Mouse (Mus musculus): Measurements from ENCODE around the gene Rpap3. TPM values are rescaled to one million over a fixed set of nuclear protein-coding genes. Genes with fewer than 3 reads are reported as not detected.

The Rpap3 gene
- polyA plus RNA-seq, 1 experiment from 2014 or later = 47.2 TPM

- Histone ChIP-seq H3K9ac (ENCODE audit: low read depth, low read length) (no peak overlapping the region), H3K4me2 (replicated peaks; ENCODE audit: low read depth, low read length) (no peak overlapping the region), H3K4me3 (ENCODE audit: low read length) (no peak overlapping the region), H3K36me3 (ENCODE audit: control insufficient read depth, insufficient read depth, low read length) (no peaks in the 10 kb centered on the region), H3K27me3 (ENCODE audit: control insufficient read depth, insufficient read depth, low read length) (no peaks in the 10 kb centered on the region), H3K9me3 (ENCODE audit: control insufficient read depth, low read length) (no peaks in the 10 kb centered on the region), H3K27ac (ENCODE audit: low read depth, low read length) (no peak overlapping the region), H3K4me1 (ENCODE audit: control insufficient read depth, insufficient read depth, low read length) (no peaks in the 10 kb centered on the region)
- WGBS = 84% methylated on average over 12 of the region's 12 CpGs
- no peak for ATAC-seq (ENCODE audit: low FRiP score, low TSS enrichment)
These were observed 13.9 kb upstream of the Rpap3 start for GRCm38 (mm10) chr15:97719494-97719893.

- Histone ChIP-seq H3K36me3 (ENCODE audit: control insufficient read depth, insufficient read depth, low read length) (no peaks in the 10 kb centered on the region), H3K9me3 (ENCODE audit: control insufficient read depth, low read length) (no peaks in the 10 kb centered on the region), H3K27ac (ENCODE audit: low read depth, low read length) (no peak overlapping the region), H3K27me3 (ENCODE audit: control insufficient read depth, insufficient read depth, low read length) (no peaks in the 10 kb centered on the region), H3K9ac (ENCODE audit: low read depth, low read length) (no peak overlapping the region), H3K4me1 (ENCODE audit: control insufficient read depth, insufficient read depth, low read length) (no peaks in the 10 kb centered on the region), H3K4me2 (replicated peaks; ENCODE audit: low read depth, low read length) (no peak overlapping the region), H3K4me3 (ENCODE audit: low read length) (no peak overlapping the region)
- ATAC-seq (ENCODE audit: low FRiP score, low TSS enrichment) = no peak
- 80% methylated on average over 8 of the region's 8 CpGs for WGBS
These were observed 13.0 kb upstream of the Rpap3 start for GRCm38 (mm10) chr15:97718535-97719155.

GRCm38 (mm10) chr15:97717861-97718534 is 12.4 kb upstream of the Rpap3 start:
- 30% methylated on average over 12 of the region's 12 CpGs for WGBS
- Histone ChIP-seq H3K4me2 (replicated peaks; ENCODE audit: low read depth, low read length) (no peak overlapping the region), H3K9ac (ENCODE audit: low read depth, low read length) (no peak overlapping the region), H3K9me3 (ENCODE audit: control insufficient read depth, low read length) (no peaks in the 10 kb centered on the region), H3K27me3 (ENCODE audit: control insufficient read depth, insufficient read depth, low read length) (no peaks in the 10 kb centered on the region), H3K27ac (ENCODE audit: low read depth, low read length) (no peak overlapping the region), H3K4me1 (ENCODE audit: control insufficient read depth, insufficient read depth, low read length) (no peaks in the 10 kb centered on the region), H3K36me3 (ENCODE audit: control insufficient read depth, insufficient read depth, low read length) (no peaks in the 10 kb centered on the region), H3K4me3 (ENCODE audit: low read length) (no peak overlapping the region)
- 0 out of 2 replicates have a peak, but pooled peaks have one; percentile 60 for ATAC-seq (ENCODE audit: low FRiP score, low TSS enrichment)

GRCm38 (mm10) chr15:97716782-97717181 is 11.2 kb upstream of the Rpap3 start:
- H3K4me2 ChIP-seq (replicated peaks; ENCODE audit: low read depth, low read length) = no peak overlapping the region
- ATAC-seq (ENCODE audit: low FRiP score, low TSS enrichment) = no peak
- no peak overlapping the region for H3K9ac ChIP-seq (ENCODE audit: low read depth, low read length)
- H3K9me3 ChIP-seq (ENCODE audit: control insufficient read depth, low read length) = no peaks in the 10 kb centered on the region
- H3K36me3 ChIP-seq (ENCODE audit: control insufficient read depth, insufficient read depth, low read length) = no peaks in the 10 kb centered on the region
- H3K27me3 ChIP-seq (ENCODE audit: control insufficient read depth, insufficient read depth, low read length) = no peaks in the 10 kb centered on the region
- 0 out of 2 replicates have a peak, but pooled peaks cover 4% of the 10 kb centered on the region for H3K4me1 ChIP-seq (ENCODE audit: control insufficient read depth, insufficient read depth, low read length)
- H3K27ac ChIP-seq (ENCODE audit: low read depth, low read length) = no peak overlapping the region
- no peak overlapping the region for H3K4me3 ChIP-seq (ENCODE audit: low read length)
- WGBS = 85% methylated on average over 11 of the region's 11 CpGs

GRCm38 (mm10) chr15:97715734-97716133 is 10.1 kb upstream of the Rpap3 start:
- no peak overlapping the region for H3K9ac ChIP-seq (ENCODE audit: low read depth, low read length)
- no peak overlapping the region for H3K27ac ChIP-seq (ENCODE audit: low read depth, low read length)
- no peak overlapping the region for H3K4me3 ChIP-seq (ENCODE audit: low read length)
- no peaks in the 10 kb centered on the region for H3K9me3 ChIP-seq (ENCODE audit: control insufficient read depth, low read length)
- no peak for ATAC-seq (ENCODE audit: low FRiP score, low TSS enrichment)
- WGBS = 91% methylated on average over 1 of the region's 1 CpGs
- H3K4me1 ChIP-seq (ENCODE audit: control insufficient read depth, insufficient read depth, low read length) = 0 out of 2 replicates have a peak, but pooled peaks cover 4% of the 10 kb centered on the region
- no peaks in the 10 kb centered on the region for H3K27me3 ChIP-seq (ENCODE audit: control insufficient read depth, insufficient read depth, low read length)
- H3K4me2 ChIP-seq (replicated peaks; ENCODE audit: low read depth, low read length) = no peak overlapping the region
- no peaks in the 10 kb centered on the region for H3K36me3 ChIP-seq (ENCODE audit: control insufficient read depth, insufficient read depth, low read length)

GRCm38 (mm10) chr15:97715083-97715482 is 9.5 kb upstream of the Rpap3 start:
- H3K9ac ChIP-seq (ENCODE audit: low read depth, low read length) = no peak overlapping the region
- no peak overlapping the region for H3K4me3 ChIP-seq (ENCODE audit: low read length)
- no peak overlapping the region for H3K27ac ChIP-seq (ENCODE audit: low read depth, low read length)
- H3K36me3 ChIP-seq (ENCODE audit: control insufficient read depth, insufficient read depth, low read length) = no peaks in the 10 kb centered on the region
- ATAC-seq (ENCODE audit: low FRiP score, low TSS enrichment) = no peak
- H3K4me2 ChIP-seq (replicated peaks; ENCODE audit: low read depth, low read length) = no peak overlapping the region
- H3K4me1 ChIP-seq (ENCODE audit: control insufficient read depth, insufficient read depth, low read length) = 0 out of 2 replicates have a peak, but pooled peaks cover 4% of the 10 kb centered on the region
- 87% methylated on average over 8 of the region's 8 CpGs for WGBS
- H3K9me3 ChIP-seq (ENCODE audit: control insufficient read depth, low read length) = no peaks in the 10 kb centered on the region
- no peaks in the 10 kb centered on the region for H3K27me3 ChIP-seq (ENCODE audit: control insufficient read depth, insufficient read depth, low read length)

- Histone ChIP-seq H3K4me3 (ENCODE audit: low read length) (no peak overlapping the region), H3K9me3 (ENCODE audit: control insufficient read depth, low read length) (no peaks in the 10 kb centered on the region), H3K9ac (ENCODE audit: low read depth, low read length) (no peak overlapping the region), H3K36me3 (ENCODE audit: control insufficient read depth, insufficient read depth, low read length) (no peaks in the 10 kb centered on the region), H3K4me1 (ENCODE audit: control insufficient read depth, insufficient read depth, low read length) (0 out of 2 replicates have a peak, but pooled peaks cover 4% of the 10 kb centered on the region), H3K4me2 (replicated peaks; ENCODE audit: low read depth, low read length) (no peak overlapping the region), H3K27me3 (ENCODE audit: control insufficient read depth, insufficient read depth, low read length) (no peaks in the 10 kb centered on the region), H3K27ac (ENCODE audit: low read depth, low read length) (no peak overlapping the region)
- ATAC-seq (ENCODE audit: low FRiP score, low TSS enrichment) = no peak
- 66% methylated on average over 6 of the region's 6 CpGs for WGBS
These were observed 6.9 kb upstream of the Rpap3 start for GRCm38 (mm10) chr15:97712546-97712945.

GRCm38 (mm10) chr15:97710906-97711305 is 5.3 kb upstream of the Rpap3 start:
- Histone ChIP-seq H3K4me3 (ENCODE audit: low read length) (no peak overlapping the region), H3K9ac (ENCODE audit: low read depth, low read length) (no peak overlapping the region), H3K27ac (ENCODE audit: low read depth, low read length) (no peak overlapping the region), H3K4me1 (ENCODE audit: control insufficient read depth, insufficient read depth, low read length) (peaks cover 9% of the 10 kb centered on the region; the same call in 1 of the 2 replicates), H3K27me3 (ENCODE audit: control insufficient read depth, insufficient read depth, low read length) (no peaks in the 10 kb centered on the region), H3K36me3 (ENCODE audit: control insufficient read depth, insufficient read depth, low read length) (no peaks in the 10 kb centered on the region), H3K9me3 (ENCODE audit: control insufficient read depth, low read length) (no peaks in the 10 kb centered on the region), H3K4me2 (replicated peaks; ENCODE audit: low read depth, low read length) (no peak overlapping the region)
- whole genome bisulfite sequencing = 24% methylated on average over 6 of the region's 6 CpGs
- peak; percentile 50; the same call in 1 of the 2 replicates for ATAC-seq (ENCODE audit: low FRiP score, low TSS enrichment)

- no peak overlapping the region for H3K4me3 ChIP-seq (ENCODE audit: low read length)
- ATAC-seq (ENCODE audit: low FRiP score, low TSS enrichment) = no peak
- no peaks in the 10 kb centered on the region for H3K27me3 ChIP-seq (ENCODE audit: control insufficient read depth, insufficient read depth, low read length)
- no peaks in the 10 kb centered on the region for H3K9me3 ChIP-seq (ENCODE audit: control insufficient read depth, low read length)
- H3K9ac ChIP-seq (ENCODE audit: low read depth, low read length) = no peak overlapping the region
- H3K36me3 ChIP-seq (ENCODE audit: control insufficient read depth, insufficient read depth, low read length) = peaks cover 87% of the 10 kb centered on the region
- H3K4me1 ChIP-seq (ENCODE audit: control insufficient read depth, insufficient read depth, low read length) = no peaks in the 10 kb centered on the region
- H3K27ac ChIP-seq (ENCODE audit: low read depth, low read length) = no peak overlapping the region
- H3K4me2 ChIP-seq (replicated peaks; ENCODE audit: low read depth, low read length) = no peak overlapping the region
- WGBS = 81% methylated on average over 10 of the region's 10 CpGs
These were observed 9.0 kb downstream of the Rpap3 start for GRCm38 (mm10) chr15:97696616-97697015.
